Comparison of ENCODE assay signal across 34 mouse cellular contexts in the genomic region with DNA sequence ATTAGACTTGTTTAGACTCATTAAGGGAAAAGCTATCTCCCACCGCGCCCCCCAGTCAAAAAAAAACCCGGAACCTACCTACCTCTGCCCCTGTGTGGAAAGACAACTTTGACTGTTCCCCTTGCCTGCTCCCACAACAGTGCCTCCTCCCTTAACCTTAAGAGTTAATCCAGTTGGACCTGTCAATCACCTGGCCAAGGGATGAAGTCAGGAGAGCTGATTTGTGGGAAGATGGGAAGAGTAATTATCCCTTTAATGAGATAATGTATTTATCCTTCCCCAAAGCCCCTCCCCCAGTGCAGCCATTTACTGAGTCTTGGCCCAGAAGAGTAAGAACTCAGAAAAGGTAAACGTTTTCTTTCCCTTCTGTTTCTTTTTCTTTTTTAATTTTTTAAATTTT. TPM values are rescaled to one million over a fixed set of nuclear protein-coding genes. Genes with fewer than 3 reads are reported as not detected.
"Had no signal": no experiment of that assay in that cellular context is flagged by ENCODE, and none has a peak within 500 bp of the region (broad histone marks: within the 10 kb centered on the region; RNA-seq: fewer than 3 reads in every experiment).

No protein-coding gene starts in this region.

- H3K27me3 ChIP-seq: hindbrain, embryonic 12.5 days had no signal

- ATAC-seq: hindbrain, embryonic 16.5 days; inflammation-experienced regulatory T-cells, adult 6 months; intestine, embryonic 15.5 days; intestine, postnatal 0 days had no signal

- DNase-seq: gastrocnemius, adult 2 months; gastrocnemius, postnatal 10 days; gastrocnemius, postnatal 25 days; heart, adult 18-20 months; heart, postnatal 10 days; heart, postnatal 4 days; kidney, adult 18-20 months; kidney, adult 8-10 months; kidney, postnatal 10 days; kidney, postnatal 25 days; kidney, postnatal 4 days; liver had no signal

- H3K9me3 ChIP-seq: heart, embryonic 10.5 days; heart, embryonic 12.5 days; hindbrain, embryonic 10.5 days; hindbrain, embryonic 12.5 days; intestine, embryonic 15.5 days; limb, embryonic 10.5 days; limb, embryonic 12.5 days had no signal

- H3K4me2 ChIP-seq: heart, embryonic 12.5 days; hindbrain, embryonic 12.5 days; hindbrain, embryonic 14.5 days; intestine, embryonic 15.5 days; limb, embryonic 12.5 days had no signal

- H3K36me3 ChIP-seq: heart, embryonic 10.5 days; heart, embryonic 12.5 days; hindbrain, embryonic 10.5 days; hindbrain, embryonic 12.5 days; intestine, embryonic 15.5 days; limb, embryonic 10.5 days; limb, embryonic 12.5 days had no signal

- H3K9ac ChIP-seq: heart, embryonic 12.5 days; hindbrain, embryonic 12.5 days; hindbrain, embryonic 14.5 days; intestine, embryonic 15.5 days; limb, embryonic 12.5 days had no signal

- H3K27ac ChIP-seq: gastrocnemius, adult 2 months; heart, embryonic 10.5 days; hindbrain, embryonic 12.5 days; hindbrain, embryonic 14.5 days; intestine, embryonic 15.5 days; layer of hippocampus, adult 2 months; left cerebral cortex, adult 2 months; limb, embryonic 12.5 days had no signal

- H3K4me3 ChIP-seq: gastrocnemius, adult 2 months; heart, embryonic 10.5 days; heart, embryonic 12.5 days; hindbrain, embryonic 10.5 days; hindbrain, embryonic 12.5 days; intestine, embryonic 15.5 days; layer of hippocampus, adult 2 months; left cerebral cortex, adult 2 months; limb, embryonic 10.5 days; limb, embryonic 12.5 days had no signal

- H3K4me1 ChIP-seq: heart, embryonic 10.5 days; heart, embryonic 12.5 days; hindbrain, embryonic 12.5 days; intestine, embryonic 15.5 days had no signal

RNA-seq across cellular contexts. Expression of gene Gng13, which starts 28.0 kb away (rescaled TPM):
- total RNA-seq: gastrocnemius, adult 2 months; gastrocnemius, postnatal 10 days; gastrocnemius, postnatal 25 days; gastrocnemius, postnatal 4 days; granulocyte monocyte progenitor cell, adult 5-6 weeks had no signal
- polyA plus RNA-seq: inflammation-experienced regulatory T-cells, adult 6 months had no signal

RNA-seq across cellular contexts. Expression of gene Mslnl, which starts 46.9 kb away (rescaled TPM):
- total RNA-seq: gastrocnemius, adult 2 months; gastrocnemius, postnatal 10 days; gastrocnemius, postnatal 25 days; gastrocnemius, postnatal 4 days; granulocyte monocyte progenitor cell, adult 5-6 weeks; heart, adult 18-20 months; heart, adult 8-10 months; heart, postnatal 10 days; heart, postnatal 25 days; heart, postnatal 4 days; layer of hippocampus, adult 2 months; layer of hippocampus, postnatal 10 days; left cerebral cortex, postnatal 14 days had no signal
- polyA plus RNA-seq: heart, embryonic 10.5 days; heart, embryonic 12.5 days; heart, embryonic 14.5 days; hindbrain, embryonic 10.5 days; hindbrain, embryonic 12.5 days; hindbrain, embryonic 14.5 days; hindbrain, embryonic 16.5 days; inflammation-experienced regulatory T-cells, adult 6 months; intestine, embryonic 15.5 days; intestine, postnatal 0 days; kidney, embryonic 14.5 days; kidney, embryonic 16.5 days; limb, embryonic 10.5 days; limb, embryonic 12.5 days had no signal
